Mouse (Mus musculus) limb, embryonic 13.5 days (tissue): ENCODE results near the gene Myh9. TPM values are rescaled to one million over a fixed set of nuclear protein-coding genes. Genes with fewer than 3 reads are reported as not detected.

Experiments used
- ATAC-seq: fragments of 200-750 bp; cut with Nextera tagmentation; 2 replicates; pipeline ENCODE4 v1.8.0; 2017; ENCODE audit warnings: low read depth, moderate number of reproducible peaks, moderate TSS enrichment; ENCODE audit not compliant: low FRiP score
- H3K27ac ChIP-seq: fragments of 300-500 bp; sonication (generic); 2 replicates; pipeline ENCODE4 v1.5.1; 2015; ENCODE audit warnings: inconsistent platforms, mild to moderate bottlenecking, moderate library complexity
- H3K27me3 ChIP-seq: fragments of 300-500 bp; sonication (generic); 2 replicates; pipeline ENCODE4 v1.6.1; 2015; ENCODE audit warnings: mild to moderate bottlenecking, inconsistent platforms
- H3K36me3 ChIP-seq: fragments of 300-500 bp; sonication (generic); 2 replicates; pipeline ENCODE4 v1.6.1; 2015; ENCODE audit warnings: inconsistent platforms, mild to moderate bottlenecking, moderate library complexity
- H3K4me1 ChIP-seq: fragments of 300-500 bp; sonication (generic); 2 replicates; pipeline ENCODE4 v1.6.1; 2015; ENCODE audit warnings: inconsistent platforms
- H3K4me2 ChIP-seq: fragments of 300-500 bp; sonication (generic); replicated peaks from 2 replicates; pipeline ENCODE4 v1.6.1; 2015; ENCODE audit warnings: inconsistent platforms, mild to moderate bottlenecking, moderate library complexity
- H3K4me3 ChIP-seq: fragments of 300-500 bp; sonication (generic); 2 replicates; pipeline ENCODE4 v1.5.1; 2015; ENCODE audit warnings: moderate library complexity, mild to moderate bottlenecking, inconsistent platforms
- H3K9ac ChIP-seq: fragments of 300-500 bp; sonication (generic); 2 replicates; pipeline ENCODE4 v1.6.1; 2015; ENCODE audit warnings: mild to moderate bottlenecking, inconsistent platforms
- H3K9me3 ChIP-seq: fragments of 300-500 bp; sonication (generic); 2 replicates; pipeline ENCODE4 v1.6.1; 2016; ENCODE audit warnings: inconsistent platforms
- WGBS: fragments of 180-500 bp; shearing (Covaris S2); methylation state at CpG from one replicate; pipeline ENCODE4 v1.1.7; 2015; 5-methylcytosine and 5-hydroxymethylcytosine counted together
- polyA plus RNA-seq: library from polyadenylated mRNA; unstranded; fragments of >200 nt; fragmentation: Nextera tagmentation; extraction: Ambion mirVana; gene quantifications from 2 replicates; pipeline ENCODE4 v1.2.1, GENCODE M21; 2015

Gene Myh9
- polyA plus RNA-seq, 1 experiment from 2014 or later, result 38.1 TPM

DNA sequence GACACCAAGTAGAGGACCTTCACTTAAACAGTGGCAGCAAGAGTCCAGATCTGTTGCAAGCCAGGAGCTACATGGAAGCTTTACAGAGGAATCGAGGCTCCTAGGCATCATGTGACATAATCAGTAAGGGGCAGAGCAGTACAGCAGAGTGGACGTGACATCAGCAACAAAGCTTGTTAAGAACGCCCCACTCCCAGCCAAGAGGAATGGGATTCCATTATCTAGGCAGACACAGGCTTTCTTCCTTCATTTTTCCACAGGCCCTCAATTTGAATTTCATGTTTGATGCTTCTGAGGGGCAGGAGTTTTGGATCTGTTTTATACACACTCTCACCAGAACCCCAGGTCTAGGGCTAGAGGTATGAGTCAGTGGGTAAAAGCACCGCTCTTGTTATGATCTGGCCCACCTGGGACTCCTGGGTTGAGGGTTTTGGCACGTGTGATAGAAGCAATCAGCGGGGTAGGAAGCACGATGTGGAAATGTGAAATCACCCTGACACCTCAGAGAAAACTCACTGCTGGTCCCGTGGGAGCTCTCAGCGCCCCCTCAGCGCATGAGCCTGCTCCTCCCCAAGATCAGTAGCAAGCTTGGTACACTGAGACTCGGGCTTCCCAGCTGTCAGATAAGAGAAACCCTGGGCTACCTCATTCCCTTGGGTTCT, 30.7 kb downstream of the Myh9 start:
- Histone ChIP-seq H3K27me3 (no peaks in the 10 kb centered on the region), H3K9ac (peak overlapping the region; percentile 48; the same call in 1 of the 2 replicates), H3K4me3 (no peak overlapping the region), H3K4me1 (peaks cover 57% of the 10 kb centered on the region), H3K36me3 (peaks cover 46% of the 10 kb centered on the region), H3K9me3 (no peaks in the 10 kb centered on the region), H3K4me2 (no peak overlapping the region), H3K27ac (no peak overlapping the region)
- no peak for ATAC-seq
- 76% methylated on average over 11 of the region's 11 CpGs for WGBS

DNA sequence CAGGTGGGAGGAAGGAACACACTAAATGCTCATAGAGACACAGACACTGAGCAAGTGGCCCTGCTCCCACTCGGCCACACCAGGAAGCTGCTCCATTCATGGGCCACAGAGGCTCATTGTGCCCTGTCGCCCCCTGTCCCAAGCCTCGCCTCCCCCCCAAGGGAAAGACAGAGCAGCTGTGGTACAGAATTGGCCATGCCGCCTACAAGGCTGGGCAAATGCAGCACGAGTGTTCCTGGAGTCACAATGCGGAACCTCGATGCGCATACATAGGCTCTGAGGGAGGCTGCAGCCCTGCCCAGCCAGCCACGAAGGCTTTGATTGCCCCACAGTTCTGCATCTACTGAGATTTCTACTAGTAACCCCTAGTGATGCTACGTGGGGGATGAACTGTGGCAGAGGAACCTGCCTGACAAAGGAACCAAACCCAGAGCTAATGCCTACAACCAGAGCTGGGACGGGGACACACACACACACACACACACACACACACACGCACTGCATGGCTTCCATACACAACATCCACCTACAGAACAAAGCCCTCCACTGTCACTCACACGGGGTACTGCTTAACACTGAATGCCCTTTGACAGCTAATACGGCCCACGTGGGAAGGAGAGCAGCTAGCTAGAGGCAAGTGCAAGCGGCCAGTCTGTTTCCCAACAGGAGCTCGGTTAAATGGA, 31.4 kb downstream of the Myh9 start:
- Histone ChIP-seq H3K4me3 (no peak overlapping the region), H3K27ac (no peak overlapping the region), H3K4me2 (no peak overlapping the region), H3K27me3 (no peaks in the 10 kb centered on the region), H3K9ac (0 out of 2 replicates have a peak overlapping the region, but pooled peaks have one; percentile 48), H3K36me3 (peaks cover 53% of the 10 kb centered on the region), H3K9me3 (no peaks in the 10 kb centered on the region), H3K4me1 (peaks cover 51% of the 10 kb centered on the region)
- no peak for ATAC-seq
- WGBS, result 78% methylated on average over 17 of the region's 17 CpGs

DNA sequence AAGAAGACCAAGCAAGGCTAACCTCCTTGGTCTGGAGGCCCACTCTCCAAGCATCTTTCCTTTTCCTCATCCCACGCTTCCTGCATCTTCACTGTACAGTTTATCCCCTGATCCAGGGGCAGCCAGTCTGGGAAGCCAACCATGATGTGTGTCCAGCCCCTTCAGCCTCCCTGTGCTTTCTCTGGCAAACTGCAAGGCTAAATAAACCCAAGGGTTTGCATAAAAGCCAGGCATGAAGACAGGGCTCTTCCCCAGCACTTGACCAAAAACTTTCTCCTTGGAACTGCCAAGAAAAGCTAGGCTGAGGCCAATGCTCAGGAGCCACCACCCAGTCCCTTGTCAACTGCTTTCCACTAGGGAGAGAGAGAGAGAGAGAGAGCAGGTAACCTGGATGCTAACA, 32.5 kb downstream of the Myh9 start:
- WGBS, result 86% methylated on average over 1 of the region's 1 CpGs
- H3K9me3 ChIP-seq, result no peaks in the 10 kb centered on the region
- no peak for ATAC-seq

DNA sequence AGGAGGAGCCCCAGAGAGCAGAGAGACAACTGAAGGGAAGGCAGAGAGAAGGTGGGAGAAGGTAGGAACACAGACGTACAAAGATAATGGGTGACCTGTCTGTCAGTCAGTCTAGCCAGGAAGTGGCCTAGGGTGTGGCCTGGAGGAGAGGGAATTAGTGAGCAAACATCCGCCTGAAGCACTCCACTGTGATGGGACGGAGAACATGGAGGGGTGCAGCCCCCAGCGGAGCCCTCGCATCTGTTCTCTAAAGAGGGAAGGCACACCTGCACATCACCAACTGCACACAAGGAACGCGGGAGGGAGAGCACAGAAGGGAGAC, 34.8 kb downstream of the Myh9 start:
- no peak overlapping the region for H3K4me2 ChIP-seq
- peaks cover 77% of the 10 kb centered on the region for H3K36me3 ChIP-seq
- H3K4me1 ChIP-seq, result peaks cover 50% of the 10 kb centered on the region
- H3K27ac ChIP-seq, result no peak overlapping the region
- ATAC-seq, result no peak
- H3K9ac ChIP-seq, result no peak overlapping the region
- H3K27me3 ChIP-seq, result no peaks in the 10 kb centered on the region
- H3K4me3 ChIP-seq, result no peak overlapping the region
- H3K9me3 ChIP-seq, result no peaks in the 10 kb centered on the region
- 86% methylated on average over 7 of the region's 7 CpGs for WGBS

More for the DNA sequence above, 32.5 kb downstream of the Myh9 start:
- H3K4me2 ChIP-seq, result no peak overlapping the region
- H3K9ac ChIP-seq, result no peak overlapping the region
- H3K27ac ChIP-seq, result no peak overlapping the region
- H3K4me3 ChIP-seq, result no peak overlapping the region
- H3K36me3 ChIP-seq, result peaks cover 64% of the 10 kb centered on the region
- H3K27me3 ChIP-seq, result no peaks in the 10 kb centered on the region
- peaks cover 48% of the 10 kb centered on the region for H3K4me1 ChIP-seq

DNA sequence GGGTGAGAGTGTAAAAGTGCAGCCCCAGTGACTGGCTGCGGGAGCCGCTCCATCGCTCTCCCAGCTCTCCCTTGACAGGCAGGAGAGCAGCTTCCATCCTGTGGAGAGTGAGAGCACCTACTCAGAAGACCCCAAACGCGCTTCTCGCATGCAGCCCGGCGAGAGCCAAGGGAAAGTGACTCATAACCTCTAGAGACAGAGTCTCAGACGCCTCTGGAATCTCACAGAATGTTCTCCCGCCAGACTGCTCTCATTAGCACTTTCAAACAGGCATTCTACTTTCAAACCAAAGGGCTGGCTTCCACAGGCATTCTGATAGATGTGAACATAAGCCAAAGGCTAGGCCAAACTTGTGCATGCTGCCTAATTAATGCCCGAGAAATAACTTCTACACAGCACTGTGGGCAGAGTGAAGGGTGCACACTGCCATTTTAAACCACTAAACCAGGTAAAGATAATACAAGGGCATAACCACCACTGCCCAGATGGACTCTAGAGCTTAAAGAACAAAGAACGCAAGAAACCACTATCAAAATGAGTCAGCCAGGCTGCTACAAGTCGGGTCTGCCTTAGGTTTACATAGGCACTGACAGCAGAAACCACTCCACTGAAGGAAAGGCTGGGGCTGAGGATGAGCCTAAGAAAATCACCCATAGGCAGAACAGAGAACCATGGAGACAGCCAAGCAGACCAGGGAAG, 35.3 kb downstream of the Myh9 start:
- 0 out of 2 replicates have a peak overlapping the region, but pooled peaks have one; percentile 1 for H3K9ac ChIP-seq
- H3K9me3 ChIP-seq, result no peaks in the 10 kb centered on the region
- no peak for ATAC-seq
- no peaks in the 10 kb centered on the region for H3K27me3 ChIP-seq
- H3K36me3 ChIP-seq, result peaks cover 73% of the 10 kb centered on the region
- H3K4me3 ChIP-seq, result no peak overlapping the region
- peaks cover 50% of the 10 kb centered on the region for H3K4me1 ChIP-seq
- 79% methylated on average over 13 of the region's 13 CpGs for WGBS
- H3K4me2 ChIP-seq, result no peak overlapping the region
- H3K27ac ChIP-seq, result no peak overlapping the region

DNA sequence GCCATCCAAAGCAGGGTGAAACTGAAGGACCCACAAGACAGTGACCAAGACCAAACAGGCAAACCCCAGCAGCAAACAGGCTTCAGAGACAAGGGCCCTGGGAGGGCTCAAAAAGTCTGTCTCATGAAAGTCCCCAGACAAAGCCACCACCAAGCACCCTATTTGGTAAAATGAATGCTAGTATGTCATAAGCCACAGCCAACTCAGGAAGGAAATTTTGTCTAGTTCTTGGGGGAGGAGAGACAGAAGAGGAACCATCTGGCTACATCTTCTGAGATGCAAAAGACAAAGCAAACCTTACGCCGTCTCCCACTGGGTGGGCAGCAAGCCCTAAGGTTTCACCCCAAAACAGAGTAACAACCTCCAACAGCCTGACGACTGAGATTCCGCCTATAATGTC, 36.3 kb downstream of the Myh9 start:
- Histone ChIP-seq H3K9me3 (no peaks in the 10 kb centered on the region), H3K4me2 (no peak overlapping the region), H3K27me3 (no peaks in the 10 kb centered on the region), H3K36me3 (peaks cover 72% of the 10 kb centered on the region), H3K4me3 (no peak overlapping the region), H3K4me1 (peaks cover 47% of the 10 kb centered on the region), H3K9ac (no peak overlapping the region), H3K27ac (no peak overlapping the region)
- 91% methylated on average over 4 of the region's 4 CpGs for WGBS
- ATAC-seq, result no peak

DNA sequence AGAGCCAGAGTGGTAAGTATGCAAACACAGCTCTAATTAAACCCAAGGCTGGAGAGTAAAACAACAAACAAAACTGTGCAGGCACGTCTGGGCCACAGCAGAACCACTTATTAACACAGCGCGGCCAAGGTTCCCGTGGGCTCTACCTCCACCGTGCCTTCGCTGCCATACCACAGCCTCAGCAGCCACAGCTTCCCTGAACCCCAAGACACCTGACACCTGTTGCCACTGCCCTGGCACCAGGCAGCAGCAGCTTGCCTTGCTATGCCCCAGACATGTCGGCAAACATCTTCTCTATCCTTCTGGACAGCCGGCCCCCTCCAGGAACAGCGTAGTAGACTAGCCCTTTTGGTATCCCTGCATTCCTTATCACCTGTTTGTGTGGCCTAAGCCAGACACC, 37.0 kb downstream of the Myh9 start:
- Histone ChIP-seq H3K9ac (no peak overlapping the region; the same call in 1 of the 2 replicates), H3K4me1 (peaks cover 47% of the 10 kb centered on the region), H3K4me3 (no peak overlapping the region), H3K27ac (peak overlapping the region; percentile 52; the same call in 1 of the 2 replicates), H3K9me3 (no peaks in the 10 kb centered on the region), H3K36me3 (peaks cover 72% of the 10 kb centered on the region), H3K4me2 (no peak overlapping the region), H3K27me3 (no peaks in the 10 kb centered on the region)
- WGBS, result 75% methylated on average over 9 of the region's 9 CpGs
- ATAC-seq, result no peak

DNA sequence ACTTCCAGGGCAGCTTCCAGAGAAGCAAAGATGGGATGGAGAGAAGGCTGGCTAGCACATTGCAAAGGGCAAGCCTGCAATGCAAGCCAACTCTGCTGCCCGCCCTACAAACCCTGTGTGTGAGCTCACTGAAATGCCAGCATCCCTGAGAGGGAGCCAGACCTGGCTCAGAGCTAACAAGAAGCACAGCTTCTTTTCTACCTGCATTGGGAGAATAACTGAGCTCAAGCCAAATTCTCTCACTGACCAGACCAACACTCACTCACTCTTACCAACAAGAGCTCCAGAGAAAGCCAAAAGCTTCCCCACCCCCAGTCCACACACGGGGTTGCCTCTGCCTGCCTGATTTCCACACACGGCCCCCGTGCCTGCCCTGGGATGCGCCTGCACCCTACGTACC, 37.5 kb downstream of the Myh9 start:
- Histone ChIP-seq H3K27ac (peak overlapping the region; percentile 52; the same call in 1 of the 2 replicates), H3K4me3 (no peak overlapping the region), H3K4me1 (peaks cover 48% of the 10 kb centered on the region), H3K36me3 (peaks cover 72% of the 10 kb centered on the region), H3K27me3 (no peaks in the 10 kb centered on the region), H3K9me3 (no peaks in the 10 kb centered on the region), H3K9ac (no peak overlapping the region; the same call in 1 of the 2 replicates), H3K4me2 (no peak overlapping the region)
- WGBS, result 76% methylated on average over 6 of the region's 6 CpGs
- ATAC-seq, result no peak

DNA sequence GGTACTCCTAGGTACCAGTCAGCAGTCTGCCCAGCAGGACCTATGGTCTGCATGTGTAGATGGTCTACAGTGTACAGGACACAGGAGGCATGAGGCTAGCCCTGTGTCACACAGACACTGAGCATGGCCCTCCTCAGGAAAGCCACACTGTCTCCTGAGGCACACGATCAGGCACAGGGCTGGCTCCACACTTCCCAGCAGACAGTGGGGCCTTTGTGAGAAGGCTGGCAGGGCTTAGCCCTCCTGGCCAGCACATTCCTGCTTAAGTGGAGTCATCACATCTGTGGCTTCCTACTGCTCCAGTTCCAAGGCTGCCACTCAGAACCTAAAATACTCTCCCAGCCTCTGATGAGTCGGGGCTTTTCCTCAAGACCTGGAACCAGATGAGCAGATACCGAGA, 38.2 kb downstream of the Myh9 start:
- peaks cover 55% of the 10 kb centered on the region for H3K4me1 ChIP-seq
- H3K4me3 ChIP-seq, result no peak overlapping the region
- no peak overlapping the region for H3K4me2 ChIP-seq
- peaks cover 72% of the 10 kb centered on the region for H3K36me3 ChIP-seq
- H3K27ac ChIP-seq, result peak overlapping the region; percentile 52; the same call in 1 of the 2 replicates
- H3K27me3 ChIP-seq, result no peaks in the 10 kb centered on the region
- no peak for ATAC-seq
- no peak overlapping the region for H3K9ac ChIP-seq
- 60% methylated on average over 3 of the region's 3 CpGs for WGBS
- H3K9me3 ChIP-seq, result no peaks in the 10 kb centered on the region

DNA sequence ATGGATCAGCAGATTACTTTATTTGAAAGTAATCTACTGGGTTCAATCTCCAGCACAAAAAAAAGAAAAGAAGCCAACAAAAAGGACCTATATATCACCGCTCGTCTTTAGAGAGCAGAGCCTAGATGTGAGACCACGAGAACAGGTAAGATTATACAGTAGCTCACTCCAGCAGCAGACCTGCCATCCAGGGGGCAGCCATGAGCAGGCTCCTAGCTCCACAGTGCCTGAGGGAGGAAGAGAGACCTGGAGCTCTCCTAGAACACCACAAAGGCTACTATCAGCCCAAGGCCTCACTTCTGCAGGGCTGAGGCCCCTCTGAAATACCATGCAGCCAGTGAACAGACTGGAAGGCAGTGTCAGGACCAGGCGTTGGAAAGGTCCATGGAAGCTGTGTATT, 39.0 kb downstream of the Myh9 start:
- Histone ChIP-seq H3K4me3 (no peak overlapping the region), H3K9ac (no peak overlapping the region), H3K4me1 (peaks cover 63% of the 10 kb centered on the region), H3K27me3 (no peaks in the 10 kb centered on the region), H3K9me3 (no peaks in the 10 kb centered on the region), H3K4me2 (no peak overlapping the region), H3K36me3 (peaks cover 69% of the 10 kb centered on the region), H3K27ac (0 out of 2 replicates have a peak overlapping the region, but pooled peaks have one; percentile 52)
- WGBS, result 84% methylated on average over 4 of the region's 4 CpGs
- ATAC-seq, result no peak

DNA sequence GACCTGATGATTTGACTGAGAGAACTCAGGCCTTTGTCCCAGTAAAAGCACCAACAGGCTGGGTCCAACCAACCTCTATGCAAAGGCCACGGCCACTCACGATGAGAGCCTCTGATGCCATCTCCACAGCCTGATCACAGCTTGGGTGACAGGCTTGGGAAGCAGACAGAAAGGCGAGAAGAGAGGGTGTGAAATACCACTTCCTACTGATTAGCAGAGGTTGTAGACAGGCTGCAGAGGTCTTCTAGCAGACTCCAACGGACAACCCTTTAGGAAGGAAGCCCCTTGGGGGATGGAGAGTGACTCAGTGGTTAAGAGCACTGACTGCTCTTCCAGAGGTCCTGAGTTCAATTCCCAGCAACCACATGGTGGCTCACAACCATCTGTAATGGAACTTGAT, 40.8 kb downstream of the Myh9 start:
- no peak for ATAC-seq
- peaks cover 66% of the 10 kb centered on the region for H3K4me1 ChIP-seq
- peak overlapping the region; percentile 67; the same call in 1 of the 2 replicates for H3K27ac ChIP-seq
- WGBS, result 55% methylated on average over 4 of the region's 4 CpGs
- H3K4me3 ChIP-seq, result no peak overlapping the region
- H3K36me3 ChIP-seq, result peaks cover 55% of the 10 kb centered on the region
- no peak overlapping the region for H3K4me2 ChIP-seq
- no peaks in the 10 kb centered on the region for H3K9me3 ChIP-seq
- no peak overlapping the region for H3K9ac ChIP-seq
- no peaks in the 10 kb centered on the region for H3K27me3 ChIP-seq

DNA sequence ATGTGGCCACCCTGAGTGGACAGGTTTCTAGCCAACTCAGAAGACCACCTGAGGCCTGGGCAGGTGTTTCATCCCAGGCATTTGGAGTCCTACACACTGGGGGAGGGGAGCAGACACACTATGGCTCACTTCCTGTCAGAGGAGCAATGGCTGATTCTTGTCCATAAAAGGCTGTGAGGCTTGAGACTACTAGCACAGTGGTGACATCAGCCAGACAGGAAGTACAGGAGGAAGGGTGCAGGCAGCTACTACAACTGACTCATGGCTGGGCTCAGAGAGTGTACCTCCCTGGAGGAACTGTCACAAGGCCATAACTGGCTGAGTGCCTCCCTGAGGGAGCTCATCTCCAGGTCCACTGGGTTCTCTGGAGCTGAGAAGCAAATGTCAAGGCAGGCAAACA, 41.5 kb downstream of the Myh9 start:
- no peak for ATAC-seq
- no peaks in the 10 kb centered on the region for H3K27me3 ChIP-seq
- peak overlapping the region; percentile 97 for H3K27ac ChIP-seq
- peaks cover 66% of the 10 kb centered on the region for H3K4me1 ChIP-seq
- no peak overlapping the region; the same call in 1 of the 2 replicates for H3K9ac ChIP-seq
- H3K4me2 ChIP-seq, result no peak overlapping the region
- no peaks in the 10 kb centered on the region for H3K9me3 ChIP-seq
- H3K4me3 ChIP-seq, result no peak overlapping the region
- peaks cover 54% of the 10 kb centered on the region for H3K36me3 ChIP-seq
